Mouse (Mus musculus) kidney, postnatal 0 days (tissue): ENCODE data around the gene Pdcd4. TPM values are rescaled to one million over a fixed set of nuclear protein-coding genes. Genes with fewer than 3 reads are reported as not detected.
A peak's percentile ranks its signal among the peaks of the same experiment; 100 is the strongest.

Experiments
- ATAC-seq: fragments of 200-750 bp; cut with Nextera tagmentation; replicated peaks from 2 replicates; pipeline ENCODE4 v1.8.0; 2017; ENCODE audit warnings: low read depth, moderate number of reproducible peaks, moderate TSS enrichment, moderate library complexity; ENCODE audit not compliant: low FRiP score
- DNase-seq: peaks from one replicate; pipeline ENCODE4 v3.0.0-alpha.2; 2016; ENCODE audit warnings: low spot score
- H3K27ac ChIP-seq: fragments of 300-500 bp; sonication (generic); 2 replicates; pipeline ENCODE4 v1.5.1; 2014; ENCODE audit warnings: mild to moderate bottlenecking
- H3K27me3 ChIP-seq: fragments of 300-500 bp; sonication (generic); 2 replicates; pipeline ENCODE4 v1.6.1; 2014; ENCODE audit warnings: low read length, mixed read lengths; ENCODE audit not compliant: insufficient read depth
- H3K36me3 ChIP-seq: fragments of 300-500 bp; sonication (generic); 2 replicates; pipeline ENCODE4 v1.6.1; 2014; ENCODE audit warnings: low read length, mixed read lengths; ENCODE audit not compliant: insufficient read depth
- H3K4me1 ChIP-seq: fragments of 300-500 bp; sonication (generic); replicated peaks from 2 replicates; pipeline ENCODE4 v1.6.1; 2014; ENCODE audit warnings: antibody characterized with exemption, low read length, mixed read lengths; ENCODE audit not compliant: insufficient read depth
- H3K4me2 ChIP-seq: fragments of 300-500 bp; sonication (generic); 2 replicates; pipeline ENCODE4 v1.6.1; 2014; ENCODE audit warnings: mild to moderate bottlenecking, low read length, moderate library complexity, mixed read lengths
- H3K4me3 ChIP-seq: fragments of 300-500 bp; sonication (generic); replicated peaks from 2 replicates; pipeline ENCODE4 v1.5.1; 2014; ENCODE audit warnings: low read depth, low read length
- H3K9ac ChIP-seq: fragments of 300-500 bp; sonication (generic); 2 replicates; pipeline ENCODE4 v1.6.1; 2014; ENCODE audit warnings: low read depth, low read length
- H3K9me3 ChIP-seq: fragments of 300-500 bp; sonication (generic); replicated peaks from 2 replicates; pipeline ENCODE4 v1.6.1; 2016; ENCODE audit warnings: low read length, inconsistent platforms, mixed read lengths
- CTCF ChIP-seq: IDR thresholded peaks from 2 replicates; pipeline ENCODE4 v1.5.1; 2016; ENCODE audit warnings: antibody characterized with exemption, low read depth, mild to moderate bottlenecking, moderate library complexity
- WGBS: fragments of 180-500 bp; shearing (Covaris S2); extraction: QIAGEN DNeasy Blood & Tissue Kit; methylation state at CpG from one replicate; pipeline ENCODE4 v1.1.7; 2014; 5-methylcytosine and 5-hydroxymethylcytosine counted together
- polyA plus RNA-seq: library from polyadenylated mRNA; unstranded; fragments of >200 nt; fragmentation: Nextera tagmentation; extraction: Ambion mirVana; gene quantifications from 2 replicates; pipeline ENCODE4 v1.2.1, GENCODE M21; 2015

The Pdcd4 gene
- polyA plus RNA-seq, 1 experiment from 2014 or later = 121 TPM

GRCm38 (mm10) chr19:53852699-53853451 is 39.2 kb upstream of the Pdcd4 start:
- no peak for TF ChIP-seq CTCF
- H3K9me3 ChIP-seq = no peaks in the 10 kb centered on the region
- no peak overlapping the region; the same call in 1 of the 2 replicates for H3K4me3 ChIP-seq
- H3K9ac ChIP-seq = no peak overlapping the region
- peak; percentile 89 for DNase-seq
- H3K4me2 ChIP-seq = peak overlapping the region; percentile 37
- ATAC-seq = peak; percentile 90
- H3K36me3 ChIP-seq = no peaks in the 10 kb centered on the region
- H3K27ac ChIP-seq = peak overlapping the region; percentile 82
- H3K27me3 ChIP-seq = no peaks in the 10 kb centered on the region
- WGBS = 13% methylated on average over 15 of the region's 15 CpGs
- peaks cover 37% of the 10 kb centered on the region for H3K4me1 ChIP-seq

DNA sequence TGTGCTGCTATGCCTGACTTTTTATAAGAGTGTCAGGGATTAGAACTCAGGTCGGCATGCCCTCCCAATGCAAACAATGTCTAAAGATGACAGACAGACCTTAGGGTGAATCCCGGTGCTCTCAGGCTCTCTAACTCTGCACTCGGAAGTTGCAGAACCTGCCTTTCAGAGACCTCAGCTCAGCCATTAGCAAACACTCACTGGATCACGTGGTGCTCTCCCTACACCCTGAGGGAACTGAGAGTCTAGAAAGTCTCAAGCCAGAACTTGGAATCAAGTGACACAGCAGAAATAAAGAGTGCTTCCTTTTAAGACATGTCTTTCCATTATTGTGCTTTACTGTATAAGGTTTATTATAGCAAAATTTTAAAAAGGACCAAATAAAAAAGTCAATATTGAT is 37.1 kb upstream of the Pdcd4 start:
- Histone ChIP-seq H3K27me3 (no peaks in the 10 kb centered on the region), H3K4me2 (no peak overlapping the region), H3K36me3 (no peaks in the 10 kb centered on the region), H3K9me3 (no peaks in the 10 kb centered on the region), H3K9ac (no peak overlapping the region), H3K27ac (no peak overlapping the region), H3K4me3 (no peak overlapping the region), H3K4me1 (peaks cover 35% of the 10 kb centered on the region)
- TF ChIP-seq CTCF = no peak
- DNase-seq (no peak), ATAC-seq (no peak)
- WGBS = 68% methylated on average over 4 of the region's 4 CpGs

GRCm38 (mm10) chr19:53855781-53856180 is 36.2 kb upstream of the Pdcd4 start:
- Histone ChIP-seq H3K4me2 (no peak overlapping the region), H3K27me3 (no peaks in the 10 kb centered on the region), H3K4me3 (no peak overlapping the region), H3K4me1 (peaks cover 27% of the 10 kb centered on the region), H3K9ac (no peak overlapping the region), H3K9me3 (no peaks in the 10 kb centered on the region), H3K27ac (no peak overlapping the region), H3K36me3 (no peaks in the 10 kb centered on the region)
- TF ChIP-seq CTCF = no peak
- 76% methylated on average over 5 of the region's 5 CpGs for WGBS
- ATAC-seq (no peak), DNase-seq (no peak)

DNA sequence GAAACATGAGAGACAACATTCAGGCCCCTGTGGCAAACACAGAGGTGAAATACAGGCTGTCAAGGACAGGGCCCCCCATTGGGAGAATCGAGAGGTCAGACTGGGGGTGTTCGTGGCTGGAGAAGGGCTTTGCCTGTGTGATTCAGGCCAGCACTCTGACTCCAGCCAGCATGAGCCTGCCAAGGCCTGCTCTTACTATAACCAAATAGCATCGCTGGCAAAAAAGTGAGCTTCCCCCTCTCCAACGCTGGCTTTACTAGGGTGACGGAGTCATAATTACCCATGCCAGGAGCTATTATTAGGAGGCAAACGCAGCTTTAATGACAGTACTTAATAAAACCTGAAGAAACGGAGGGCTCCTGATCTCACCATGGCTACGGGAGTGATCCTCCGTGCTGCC is 35.2 kb upstream of the Pdcd4 start:
- no peak for TF ChIP-seq CTCF
- no peak for ATAC-seq
- no peak overlapping the region for H3K4me2 ChIP-seq
- H3K9me3 ChIP-seq = no peaks in the 10 kb centered on the region
- WGBS = 67% methylated on average over 9 of the region's 9 CpGs
- no peak overlapping the region for H3K4me3 ChIP-seq
- no peak for DNase-seq
- H3K36me3 ChIP-seq = no peaks in the 10 kb centered on the region
- no peak overlapping the region for H3K9ac ChIP-seq
- H3K4me1 ChIP-seq = peaks cover 19% of the 10 kb centered on the region
- no peak overlapping the region for H3K27ac ChIP-seq
- H3K27me3 ChIP-seq = no peaks in the 10 kb centered on the region

DNA sequence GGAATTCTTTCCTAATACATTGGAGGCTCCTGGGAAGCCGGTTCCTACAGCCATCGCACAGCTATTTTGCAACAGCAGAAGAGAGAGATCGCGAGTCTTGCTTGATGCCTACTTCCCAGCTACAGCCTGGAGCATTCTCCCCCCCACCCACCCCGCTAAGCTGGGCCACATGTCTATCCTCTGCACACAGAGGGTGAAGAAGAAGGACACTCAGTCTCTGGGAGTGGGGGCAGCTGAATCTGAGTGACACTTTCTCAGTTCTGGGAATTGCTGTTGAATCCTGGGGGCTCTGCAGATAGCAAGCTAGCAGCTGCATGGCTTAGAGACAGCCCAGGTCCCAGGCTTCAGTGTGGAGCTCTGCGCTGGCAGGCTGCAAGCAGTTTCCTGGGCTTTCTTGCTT is 34.1 kb upstream of the Pdcd4 start:
- Histone ChIP-seq H3K9ac (no peak overlapping the region), H3K4me1 (peaks cover 11% of the 10 kb centered on the region; the same call in 1 of the 2 replicates), H3K27ac (no peak overlapping the region), H3K9me3 (no peaks in the 10 kb centered on the region), H3K27me3 (no peaks in the 10 kb centered on the region), H3K36me3 (no peaks in the 10 kb centered on the region), H3K4me3 (no peak overlapping the region), H3K4me2 (no peak overlapping the region)
- WGBS = 73% methylated on average over 6 of the region's 6 CpGs
- DNase-seq (no peak), ATAC-seq (no peak)
- no peak for TF ChIP-seq CTCF

DNA sequence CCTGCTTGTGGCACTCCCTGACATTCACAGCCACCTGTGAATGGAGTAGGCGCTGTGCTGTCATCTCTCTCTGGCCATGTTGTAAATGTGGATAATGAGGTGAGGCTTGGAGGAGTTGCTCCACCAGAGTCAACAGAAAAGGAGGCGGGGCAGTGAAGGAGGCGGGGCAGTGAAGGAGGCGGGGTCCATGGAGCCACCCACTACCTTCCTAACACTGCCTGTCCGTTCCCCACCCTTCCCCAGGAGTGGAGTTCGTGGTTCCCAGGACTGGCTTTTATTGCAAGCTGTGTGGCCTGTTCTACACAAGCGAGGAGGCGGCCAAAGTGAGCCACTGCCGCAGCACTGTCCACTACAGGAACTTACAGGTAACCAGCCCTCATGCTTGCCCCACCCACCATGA is 32.9 kb upstream of the Pdcd4 start:
- 19% methylated on average over 9 of the region's 9 CpGs for WGBS

More for the DNA sequence above, 32.9 kb upstream of the Pdcd4 start:
- Histone ChIP-seq H3K36me3 (no peaks in the 10 kb centered on the region), H3K27me3 (no peaks in the 10 kb centered on the region), H3K4me1 (no peaks in the 10 kb centered on the region), H3K9me3 (no peaks in the 10 kb centered on the region), H3K4me2 (no peak overlapping the region), H3K4me3 (no peak overlapping the region), H3K27ac (no peak overlapping the region), H3K9ac (no peak overlapping the region)
- no peak for TF ChIP-seq CTCF
- ATAC-seq (peak; percentile 49; the same call in 1 of the 2 replicates), DNase-seq (peak; percentile 55)
